Mouse (Mus musculus) kidney, embryonic 16.5 days (tissue): ENCODE data around the gene Sox5. TPM values are rescaled to one million over a fixed set of nuclear protein-coding genes. Genes with fewer than 3 reads are reported as not detected.

ENCODE experiments used
- ATAC-seq: fragments of 200-750 bp; cut with Nextera tagmentation; 2 replicates; pipeline ENCODE4 v1.8.0; 2017; ENCODE audit warnings: moderate TSS enrichment; ENCODE audit not compliant: low FRiP score, low TSS enrichment
- H3K27ac ChIP-seq: fragments of 300-500 bp; sonication (generic); 2 replicates; pipeline ENCODE4 v1.5.1; 2014; ENCODE audit warnings: low read length
- H3K27me3 ChIP-seq: fragments of 300-500 bp; sonication (generic); 2 replicates; pipeline ENCODE4 v1.6.1; 2014; ENCODE audit warnings: low read length, control low read depth, mixed read lengths; ENCODE audit not compliant: insufficient read depth
- H3K36me3 ChIP-seq: fragments of 300-500 bp; sonication (generic); 2 replicates; pipeline ENCODE4 v1.6.1; 2014; ENCODE audit warnings: low read length, control low read depth, mixed read lengths; ENCODE audit not compliant: insufficient read depth
- H3K4me1 ChIP-seq: fragments of 300-500 bp; sonication (generic); 2 replicates; pipeline ENCODE4 v1.6.1; 2014; ENCODE audit warnings: low read length, control low read depth, mixed read lengths; ENCODE audit not compliant: insufficient read depth
- H3K4me2 ChIP-seq: fragments of 300-500 bp; sonication (generic); replicated peaks from 2 replicates; pipeline ENCODE4 v1.6.1; 2014; ENCODE audit warnings: low read depth, low read length
- H3K4me3 ChIP-seq: fragments of 300-500 bp; sonication (generic); 2 replicates; pipeline ENCODE4 v1.5.1; 2014; ENCODE audit warnings: mild to moderate bottlenecking, low read length
- H3K9ac ChIP-seq: fragments of 300-500 bp; sonication (generic); replicated peaks from 2 replicates; pipeline ENCODE4 v1.6.1; 2014; ENCODE audit warnings: low read length
- H3K9me3 ChIP-seq: fragments of 300-500 bp; sonication (generic); 2 replicates; pipeline ENCODE4 v1.6.1; 2016; ENCODE audit warnings: low read length, control low read depth
- WGBS: fragments of 180-500 bp; shearing (Covaris S2); extraction: QIAGEN DNeasy Blood & Tissue Kit; methylation state at CpG from one replicate; pipeline ENCODE4 v1.1.7; 2014; 5-methylcytosine and 5-hydroxymethylcytosine counted together
- polyA plus RNA-seq: library from polyadenylated mRNA; unstranded; fragments of >200 nt; fragmentation: Nextera tagmentation; extraction: Ambion mirVana; gene quantifications from 2 replicates; pipeline ENCODE4 v1.2.1, GENCODE M21; 2015

The Sox5 gene
- polyA plus RNA-seq, 1 experiment from 2014 or later: 14.8 TPM

DNA sequence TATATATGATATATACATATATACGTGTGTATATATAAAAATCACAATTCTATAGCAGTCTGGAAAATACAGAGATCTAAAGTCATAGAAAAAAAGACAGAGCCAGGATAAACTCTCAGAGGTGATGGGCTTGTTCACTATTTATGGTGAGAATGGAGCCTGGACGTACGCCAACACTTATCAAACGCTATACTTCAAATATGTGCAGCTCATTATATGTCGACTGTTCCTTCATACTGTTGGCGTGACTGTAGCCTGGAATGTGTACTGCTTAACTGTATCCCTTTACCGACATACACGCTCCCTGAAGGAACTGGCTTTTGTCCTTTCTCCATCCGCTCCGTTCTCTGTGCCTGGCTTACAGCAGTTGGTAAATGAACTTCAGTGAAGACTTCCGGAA is 407.0 kb downstream of the Sox5 start:
- H3K27ac ChIP-seq: no peak overlapping the region
- H3K36me3 ChIP-seq: no peaks in the 10 kb centered on the region
- H3K9ac ChIP-seq: no peak overlapping the region
- H3K27me3 ChIP-seq: no peaks in the 10 kb centered on the region
- no peak for ATAC-seq
- H3K4me1 ChIP-seq: no peaks in the 10 kb centered on the region
- H3K4me2 ChIP-seq: no peak overlapping the region
- no peaks in the 10 kb centered on the region for H3K9me3 ChIP-seq
- no peak overlapping the region for H3K4me3 ChIP-seq
- 88% methylated on average over 11 of the region's 11 CpGs for WGBS

DNA sequence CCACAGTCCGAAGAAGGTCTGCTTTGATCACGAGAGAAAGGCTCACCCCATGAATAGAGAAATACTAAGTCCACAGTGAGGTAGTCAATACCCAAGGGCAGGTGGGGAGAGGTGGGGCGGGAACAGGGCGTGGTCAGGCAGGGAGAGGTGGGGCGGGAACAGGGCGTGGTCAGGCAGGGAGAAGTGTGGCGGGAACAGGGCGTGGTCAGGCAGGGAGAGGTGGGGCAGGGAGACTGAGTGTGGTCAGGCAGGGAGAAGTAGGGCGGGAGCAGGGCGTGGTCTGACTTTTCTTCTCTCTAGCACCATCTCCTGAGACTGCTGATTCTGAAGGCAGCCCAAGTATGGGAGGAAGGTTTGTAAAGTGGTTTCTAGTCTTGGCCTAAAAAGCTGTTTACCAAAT is 411.1 kb downstream of the Sox5 start:
- H3K9me3 ChIP-seq: no peaks in the 10 kb centered on the region
- no peaks in the 10 kb centered on the region for H3K36me3 ChIP-seq
- no peak overlapping the region for H3K27ac ChIP-seq
- no peaks in the 10 kb centered on the region for H3K27me3 ChIP-seq
- H3K9ac ChIP-seq: no peak overlapping the region
- WGBS: 45% methylated on average over 10 of the region's 10 CpGs
- no peak overlapping the region for H3K4me3 ChIP-seq
- no peaks in the 10 kb centered on the region for H3K4me1 ChIP-seq
- no peak for ATAC-seq
- no peak overlapping the region for H3K4me2 ChIP-seq

DNA sequence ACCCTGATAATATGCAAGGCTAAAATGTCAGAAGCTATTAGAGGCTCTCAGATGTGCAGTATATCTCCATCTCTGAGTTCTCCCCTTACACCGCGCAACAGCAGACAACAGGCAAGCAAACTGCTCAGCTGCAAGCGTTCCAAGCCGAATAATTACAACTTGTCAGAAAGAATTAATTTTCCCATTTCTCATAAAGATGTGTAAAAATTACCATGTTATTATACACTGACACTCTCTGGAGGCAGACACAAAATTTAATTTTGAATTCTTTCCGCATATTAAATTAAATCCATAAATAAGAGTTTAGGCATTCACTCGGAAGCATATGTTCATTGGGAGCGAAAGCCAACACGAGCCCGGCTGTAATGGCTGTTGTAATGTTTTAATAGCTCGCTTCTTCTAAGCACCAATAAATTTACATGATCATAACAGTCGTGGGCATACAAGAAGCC is 414.1 kb downstream of the Sox5 start:
- no peaks in the 10 kb centered on the region for H3K27me3 ChIP-seq
- H3K9me3 ChIP-seq: no peaks in the 10 kb centered on the region
- H3K36me3 ChIP-seq: no peaks in the 10 kb centered on the region
- no peak for ATAC-seq
- H3K4me3 ChIP-seq: no peak overlapping the region
- H3K9ac ChIP-seq: no peak overlapping the region
- H3K4me2 ChIP-seq: no peak overlapping the region
- no peak overlapping the region for H3K27ac ChIP-seq
- 85% methylated on average over 11 of the region's 11 CpGs for WGBS
- no peaks in the 10 kb centered on the region for H3K4me1 ChIP-seq

- ATAC-seq: peak; percentile 67; the same call in 1 of the 2 replicates
- H3K27me3 ChIP-seq: no peaks in the 10 kb centered on the region
- H3K27ac ChIP-seq: no peak overlapping the region
- no peaks in the 10 kb centered on the region for H3K9me3 ChIP-seq
- H3K4me1 ChIP-seq: peaks cover 12% of the 10 kb centered on the region; the same call in 1 of the 2 replicates
- 16% methylated on average over 5 of the region's 5 CpGs for WGBS
- no peaks in the 10 kb centered on the region for H3K36me3 ChIP-seq
- no peak overlapping the region for H3K4me3 ChIP-seq
- no peak overlapping the region for H3K9ac ChIP-seq
- no peak overlapping the region for H3K4me2 ChIP-seq
Observed at GRCm38 (mm10) chr6:144361267-144362038, 420.3 kb downstream of the Sox5 start.

DNA sequence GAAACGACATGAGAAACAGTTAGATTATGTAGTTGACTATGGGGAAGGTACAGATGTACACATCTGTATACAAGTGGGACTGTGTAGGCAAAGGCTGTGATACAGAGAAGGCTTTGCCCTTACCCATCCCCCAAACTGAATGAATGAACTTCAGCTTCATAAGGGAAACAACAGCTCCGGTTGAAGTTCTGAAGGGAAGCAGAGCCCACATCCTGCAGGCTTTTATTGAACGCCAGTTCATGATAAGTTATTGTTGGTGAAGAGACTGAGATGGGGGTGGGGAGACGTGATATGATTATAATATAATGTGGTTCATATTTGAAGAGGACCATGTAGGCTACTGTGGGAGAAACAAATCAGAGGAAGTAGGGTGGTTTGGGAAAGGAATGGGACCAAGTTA is 424.7 kb downstream of the Sox5 start:
- no peak overlapping the region for H3K4me2 ChIP-seq
- no peak overlapping the region for H3K9ac ChIP-seq
- peaks cover 12% of the 10 kb centered on the region; the same call in 1 of the 2 replicates for H3K4me1 ChIP-seq
- no peaks in the 10 kb centered on the region for H3K27me3 ChIP-seq
- no peaks in the 10 kb centered on the region for H3K36me3 ChIP-seq
- H3K27ac ChIP-seq: no peak overlapping the region
- 84% methylated on average over 4 of the region's 4 CpGs for WGBS
- ATAC-seq: no peak
- H3K9me3 ChIP-seq: no peaks in the 10 kb centered on the region
- no peak overlapping the region for H3K4me3 ChIP-seq

DNA sequence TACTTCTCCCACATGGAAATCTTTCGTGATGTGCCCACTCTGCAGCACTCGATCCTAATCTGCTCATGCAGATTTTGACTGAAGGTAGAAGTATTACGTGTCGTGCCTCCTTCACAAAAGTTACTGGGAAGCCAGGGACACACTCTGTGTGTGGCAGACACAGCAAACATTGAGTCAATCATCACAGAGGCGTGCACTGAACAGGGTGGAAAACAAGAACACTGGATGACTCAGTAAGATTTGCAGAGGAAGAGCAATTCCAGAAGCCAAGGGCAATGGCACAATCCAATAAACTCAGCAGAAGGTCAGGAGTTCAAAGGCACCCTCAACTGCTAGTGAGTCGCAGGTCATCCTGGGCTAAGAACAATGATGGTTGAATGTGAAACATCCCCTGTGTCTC is 430.7 kb downstream of the Sox5 start:
- H3K27ac ChIP-seq: no peak overlapping the region
- no peak overlapping the region for H3K4me3 ChIP-seq
- no peaks in the 10 kb centered on the region for H3K36me3 ChIP-seq
- 86% methylated on average over 6 of the region's 6 CpGs for WGBS
- no peak for ATAC-seq
- H3K4me2 ChIP-seq: no peak overlapping the region
- H3K9ac ChIP-seq: no peak overlapping the region
- no peaks in the 10 kb centered on the region for H3K27me3 ChIP-seq
- no peaks in the 10 kb centered on the region for H3K4me1 ChIP-seq
- no peaks in the 10 kb centered on the region for H3K9me3 ChIP-seq

GRCm38 (mm10) chr6:144343338-144343737 is 438.4 kb downstream of the Sox5 start:
- Histone ChIP-seq H3K4me1 (no peaks in the 10 kb centered on the region), H3K27me3 (no peaks in the 10 kb centered on the region), H3K9ac (no peak overlapping the region), H3K4me2 (no peak overlapping the region), H3K9me3 (peaks cover 5% of the 10 kb centered on the region; the same call in 1 of the 2 replicates), H3K4me3 (no peak overlapping the region), H3K36me3 (no peaks in the 10 kb centered on the region), H3K27ac (no peak overlapping the region)
- WGBS: 82% methylated on average over 11 of the region's 11 CpGs
- no peak for ATAC-seq

DNA sequence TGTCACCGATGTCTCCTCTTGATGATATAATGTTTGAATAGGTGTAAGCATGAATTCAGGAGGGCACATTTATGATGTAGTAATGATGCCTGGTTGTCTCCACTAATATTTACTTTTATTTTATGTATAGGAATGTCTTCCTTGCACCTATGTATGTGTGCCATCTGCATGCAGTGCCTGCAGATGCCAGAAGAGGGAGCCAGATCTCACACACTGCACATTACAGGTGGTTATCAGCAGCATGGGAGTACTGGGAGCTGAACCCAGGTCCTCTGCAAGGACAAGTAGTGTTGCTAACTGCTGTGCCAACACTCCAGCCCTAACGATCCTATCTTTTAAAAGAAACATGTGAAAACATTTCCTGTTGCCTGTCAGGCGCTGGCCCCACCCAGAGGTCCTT is 442.2 kb downstream of the Sox5 start:
- no peak overlapping the region for H3K4me3 ChIP-seq
- 94% methylated on average over 3 of the region's 3 CpGs for WGBS
- no peak overlapping the region for H3K4me2 ChIP-seq
- no peak overlapping the region for H3K9ac ChIP-seq
- no peaks in the 10 kb centered on the region for H3K4me1 ChIP-seq
- no peak overlapping the region for H3K27ac ChIP-seq
- H3K36me3 ChIP-seq: no peaks in the 10 kb centered on the region
- ATAC-seq: no peak
- no peaks in the 10 kb centered on the region for H3K27me3 ChIP-seq
- H3K9me3 ChIP-seq: peaks cover 5% of the 10 kb centered on the region; the same call in 1 of the 2 replicates

DNA sequence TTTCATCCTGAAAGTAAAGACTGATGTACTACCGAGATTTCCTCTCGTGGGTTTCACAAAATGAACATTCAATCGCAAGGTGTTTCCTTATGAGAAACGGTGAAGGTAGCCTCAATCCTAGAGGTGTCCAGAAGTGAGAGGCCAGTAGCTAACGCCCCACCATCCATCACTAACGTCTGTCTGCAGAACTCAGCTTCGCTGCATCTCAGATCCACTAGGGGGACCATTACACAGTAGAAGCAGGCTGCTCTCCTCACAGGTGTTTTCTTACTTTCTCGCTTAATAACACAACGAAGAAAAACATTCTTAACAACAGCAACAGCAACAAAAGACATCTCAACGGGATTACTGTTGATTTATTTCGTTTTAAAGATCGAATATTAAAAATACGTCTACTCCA is 442.8 kb downstream of the Sox5 start:
- no peaks in the 10 kb centered on the region for H3K4me1 ChIP-seq
- no peak for ATAC-seq
- no peak overlapping the region for H3K4me2 ChIP-seq

GRCm38 (mm10) chr6:144338221-144338620 is 443.6 kb downstream of the Sox5 start:
- Histone ChIP-seq H3K4me1 (no peaks in the 10 kb centered on the region), H3K4me2 (no peak overlapping the region), H3K9me3 (peaks cover 5% of the 10 kb centered on the region; the same call in 1 of the 2 replicates), H3K4me3 (no peak overlapping the region), H3K9ac (no peak overlapping the region), H3K27me3 (no peaks in the 10 kb centered on the region), H3K27ac (no peak overlapping the region), H3K36me3 (no peaks in the 10 kb centered on the region)
- no peak for ATAC-seq
- WGBS: 77% methylated on average over 4 of the region's 4 CpGs

More for the DNA sequence above, 442.8 kb downstream of the Sox5 start:
- Histone ChIP-seq H3K4me3 (no peak overlapping the region), H3K9me3 (peaks cover 5% of the 10 kb centered on the region; the same call in 1 of the 2 replicates), H3K27ac (no peak overlapping the region), H3K27me3 (no peaks in the 10 kb centered on the region), H3K36me3 (no peaks in the 10 kb centered on the region), H3K9ac (no peak overlapping the region)
- WGBS: 69% methylated on average over 13 of the region's 13 CpGs
